Mouse (Mus musculus) ovary, adult 10 weeks (tissue): Measurements from ENCODE around the gene Acyp1. TPM values are rescaled to one million over a fixed set of nuclear protein-coding genes. Genes with fewer than 3 reads are reported as not detected.

ENCODE experiments used
- polyA plus RNA-seq: library from polyadenylated mRNA; stranded (reverse); fragments of 350-450 nt; fragmentation: Illumina TruSeq; extraction: RNeasy Lipid Tissue Mini Kit (QIAGEN cat#74804); gene quantifications from one replicate; pipeline ENCODE4 v1.2.3, GENCODE M21; 2014

Gene Acyp1
- 13.0 TPM for polyA plus RNA-seq

GRCm38 (mm10) chr12:85287809-85288485 is at the start of gene Acyp1:
Acyp1 (minus strand) TSS chr12:85288438.

GRCm38 (mm10) chr12:85288486-85289156 is 383 bp upstream of the Acyp1 start, which contains the start of gene Zc2hc1c:
Zc2hc1c (plus strand) TSS chr12:85288591.

GRCm38 (mm10) chr12:85270319-85270718 is 17.9 kb downstream of the Acyp1 start, which contains the start of gene Mlh3:
Mlh3 (minus strand) TSS chr12:85270599.

Other genes starting within 250 kb of the Acyp1 start
- gene Prox2, start 177.7 kb downstream of the Acyp1 start, polyA plus RNA-seq = 1.8 TPM
- gene Dlst, start 177.6 kb downstream of the Acyp1 start, polyA plus RNA-seq = 144 TPM
- gene Rps6kl1, start 137.2 kb downstream of the Acyp1 start, polyA plus RNA-seq = not detected
- 0.66 TPM for gene Pgf, start 110.6 kb downstream of the Acyp1 start, polyA plus RNA-seq
- gene Eif2b2, start 69.0 kb downstream of the Acyp1 start, polyA plus RNA-seq = 1.1 TPM
- 36.7 TPM for gene Mlh3, start 17.8 kb downstream of the Acyp1 start, polyA plus RNA-seq
- 0.88 TPM for gene Zc2hc1c, start 153 bp upstream of the Acyp1 start, polyA plus RNA-seq
- 75.6 TPM for gene Nek9, start 50.9 kb upstream of the Acyp1 start, polyA plus RNA-seq
- gene Tmed10, start 86.4 kb upstream of the Acyp1 start, polyA plus RNA-seq = 527 TPM
- 26.3 TPM for gene Fos, start 185.5 kb upstream of the Acyp1 start, polyA plus RNA-seq